Mouse (Mus musculus) adrenal gland, adult (tissue): ENCODE measurements around the gene Mtss1l.

Source experiments
- DNase-seq, 2 experiments: peaks; one replicate each; pipeline ENCODE4 v3.0.0; 2022 to 2023; ENCODE audit warnings: low spot score in 1 of 2; ENCODE audit not compliant: inconsistent age in 2 of 2

Gene Mtss1l

DNA sequence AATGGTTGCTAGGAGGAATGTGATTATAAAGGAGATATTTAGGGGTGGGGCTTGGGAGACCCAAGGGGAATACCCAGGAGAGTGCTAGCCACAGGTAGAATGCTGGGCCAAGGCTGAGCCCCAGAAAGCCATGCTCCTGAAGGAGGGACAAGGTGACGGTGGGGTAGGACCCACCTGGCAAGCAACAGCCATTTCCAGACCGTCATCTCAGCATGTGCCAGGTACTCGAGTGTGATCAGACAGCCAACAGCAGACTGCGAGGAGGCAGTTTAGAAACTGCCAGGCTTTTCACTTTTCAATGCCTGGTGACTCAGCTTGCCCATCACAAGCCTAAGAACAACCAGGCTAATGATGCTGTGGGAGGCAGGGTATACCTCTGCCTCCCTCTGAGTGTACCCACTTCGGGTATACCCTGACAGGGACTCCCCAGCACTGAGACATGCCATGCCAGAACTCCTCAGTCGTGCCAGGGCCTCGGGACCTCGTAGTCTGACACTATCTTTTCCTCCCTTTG lies 10.1 kb downstream of the Mtss1l start:
- no peak for DNase-seq

- no peak for DNase-seq
Observed at GRCm38 (mm10) chr8:110733036-110733435, 11.8 kb downstream of the Mtss1l start.

DNA sequence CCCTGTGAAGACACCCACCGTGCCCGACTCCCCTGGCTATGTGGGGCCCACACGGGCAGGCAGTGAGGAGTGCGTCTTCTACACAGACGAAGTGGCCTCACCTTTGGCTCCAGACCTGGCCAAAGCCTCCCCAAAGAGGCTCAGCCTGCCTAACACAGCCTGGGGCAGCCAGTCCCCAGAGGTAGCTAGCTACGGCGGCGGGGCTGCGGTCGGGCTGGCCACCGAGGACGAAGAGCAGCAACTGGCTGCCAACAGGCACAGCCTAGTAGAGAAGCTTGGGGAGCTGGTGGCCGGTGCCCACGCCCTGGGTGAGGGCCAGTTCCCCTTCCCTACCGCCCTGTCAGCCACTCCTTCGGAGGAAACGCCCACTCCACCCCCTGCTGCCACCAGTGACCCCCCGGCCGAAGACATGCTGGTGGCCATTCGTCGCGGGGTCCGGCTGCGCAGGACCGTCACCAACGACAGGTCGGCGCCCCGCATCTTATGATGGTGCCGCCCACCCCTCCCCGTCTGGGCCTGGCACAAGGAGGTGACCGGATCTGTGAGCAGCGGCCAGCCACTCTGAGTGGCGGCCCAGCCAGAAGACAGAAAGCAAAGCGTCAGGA lies 17.4 kb downstream of the Mtss1l start:
- DNase-seq: no peak

DNA sequence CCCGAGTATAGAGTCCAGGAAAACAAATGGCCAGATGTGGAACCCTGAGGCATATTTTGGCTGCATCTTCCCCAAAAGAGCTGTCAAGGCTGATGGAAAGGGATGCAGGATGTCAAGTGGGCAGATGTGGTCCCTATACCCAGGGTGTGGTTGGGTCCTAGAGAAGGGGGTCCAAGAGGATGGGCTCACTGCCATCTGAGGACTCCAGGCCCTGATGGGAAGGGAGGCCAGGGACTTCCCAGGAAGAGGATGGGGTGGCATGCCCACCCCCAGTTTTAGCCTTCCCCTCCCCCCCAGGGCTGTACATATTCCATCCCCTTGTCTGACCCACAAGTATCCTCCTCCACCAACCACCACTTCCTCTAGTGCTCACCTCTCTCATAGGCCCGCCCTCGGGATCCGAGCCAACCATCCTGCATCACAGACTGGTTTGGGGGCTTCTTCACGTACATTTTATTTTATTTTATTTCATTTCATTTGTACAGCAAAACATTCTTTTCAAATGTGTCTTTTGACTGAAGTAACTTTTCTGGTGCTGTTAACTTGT lies 19.4 kb downstream of the Mtss1l start:
- no peak for DNase-seq

DNA sequence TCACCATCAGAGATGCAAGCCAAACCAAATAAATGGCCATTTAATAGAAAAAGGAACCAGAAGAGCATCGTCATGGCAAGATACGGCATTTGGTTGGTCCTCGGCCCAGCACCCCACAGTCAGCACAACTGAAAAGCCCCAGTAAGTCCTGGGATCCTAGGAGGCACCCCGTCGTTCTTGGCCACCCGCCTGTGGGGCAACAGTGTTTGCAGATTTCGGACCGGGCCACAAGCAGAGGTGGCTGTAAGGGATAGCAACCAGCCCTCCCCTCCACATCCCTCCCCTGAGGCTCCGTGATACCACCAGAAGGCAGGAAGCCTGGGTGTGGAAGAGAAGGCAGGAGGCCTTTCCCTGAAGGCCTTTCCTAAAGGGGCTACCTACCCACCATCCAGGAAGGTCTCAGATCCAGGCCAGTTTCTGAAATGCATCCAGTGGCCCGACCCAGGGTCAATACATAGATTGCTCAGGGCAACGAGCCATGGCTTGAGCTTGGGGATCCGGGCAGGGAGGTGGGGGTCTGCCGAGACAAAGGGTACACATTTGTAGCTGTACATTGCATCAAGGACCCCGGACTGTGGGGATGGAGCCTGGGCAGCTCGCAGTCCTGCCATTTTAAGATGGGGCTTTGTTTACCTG lies 20.7 kb downstream of the Mtss1l start:
- DNase-seq: no peak

- DNase-seq: no peak
Observed at GRCm38 (mm10) chr8:110742452-110742818, 21.2 kb downstream of the Mtss1l start.

GRCm38 (mm10) chr8:110745162-110745561 lies 23.9 kb downstream of the Mtss1l start:
- DNase-seq: no peak

DNA sequence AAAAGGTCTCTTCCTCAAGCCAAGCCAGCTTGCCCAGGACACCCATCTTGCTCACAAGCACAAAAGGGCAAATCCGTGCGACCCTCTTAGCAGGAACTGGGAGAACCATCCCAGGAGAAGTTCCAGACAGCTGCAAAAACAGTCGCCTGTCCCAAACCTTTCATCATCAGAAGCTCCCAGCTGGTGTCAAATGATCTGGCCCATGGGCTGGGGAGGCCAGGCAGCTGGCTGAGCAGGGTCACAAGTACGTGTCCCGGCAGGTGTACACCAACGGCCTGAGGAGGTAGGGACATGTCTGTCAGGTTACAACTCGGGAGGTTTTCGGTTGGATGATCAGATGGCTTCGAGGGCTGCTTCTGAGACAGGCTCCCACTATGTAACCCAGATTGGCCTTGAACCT lies 25.4 kb downstream of the Mtss1l start:
- no peak for DNase-seq

DNA sequence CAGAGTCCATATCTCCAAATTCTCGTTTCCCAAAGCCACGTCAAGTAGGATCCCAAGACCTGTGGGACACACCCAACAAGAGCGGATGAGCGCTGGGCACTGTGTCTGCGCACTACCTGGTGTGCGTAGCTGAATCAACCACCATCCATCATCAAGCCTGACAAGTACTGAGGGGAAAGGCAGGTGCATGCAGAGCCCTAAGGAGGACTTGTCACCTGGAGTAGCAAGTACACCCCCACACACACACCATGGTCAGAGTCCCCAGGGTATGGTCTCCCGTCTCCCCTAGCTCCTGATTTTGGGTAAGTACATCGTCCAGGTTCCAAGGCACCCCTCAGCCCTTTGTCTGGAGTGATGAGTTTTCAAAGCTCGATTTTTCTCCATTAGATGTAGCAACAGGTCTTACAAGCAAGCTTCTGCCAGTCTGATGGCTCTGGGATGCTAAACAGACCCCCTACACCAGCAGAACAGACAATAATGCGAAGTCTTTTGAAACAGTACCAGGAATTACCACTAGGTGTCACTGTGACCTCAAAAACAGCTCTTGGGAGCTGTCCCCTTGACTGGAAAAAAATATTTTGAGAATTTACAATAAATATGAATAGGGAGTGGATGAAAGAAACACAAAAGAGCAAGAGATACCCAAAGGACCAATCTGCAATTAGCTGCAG lies 28.4 kb downstream of the Mtss1l start:
- DNase-seq: peak in 1 of 2 experiments; percentile 88

- DNase-seq: no peak
Observed at GRCm38 (mm10) chr8:110750269-110750668, 29.0 kb downstream of the Mtss1l start.

DNA sequence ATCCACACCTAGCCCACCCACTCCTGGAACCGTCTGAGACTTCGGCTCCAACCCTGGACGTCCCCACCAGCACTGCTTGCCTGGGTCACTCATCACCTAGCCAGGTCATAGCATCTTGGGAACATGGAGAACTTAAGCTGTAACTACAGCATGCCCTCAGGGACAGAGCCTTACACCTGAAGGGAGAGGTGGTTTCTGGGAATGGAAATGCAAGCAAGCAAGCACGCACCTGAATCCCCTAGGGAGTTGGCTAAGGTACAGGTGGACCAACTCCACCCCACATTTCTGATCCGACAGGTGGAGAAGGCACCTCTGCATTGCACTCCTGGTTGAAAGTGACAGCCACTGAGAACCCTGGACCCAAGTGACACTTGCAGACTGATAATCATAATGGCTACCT lies 30.2 kb downstream of the Mtss1l start:
- DNase-seq: no peak

GRCm38 (mm10) chr8:110754713-110755112 lies 33.4 kb downstream of the Mtss1l start:
- DNase-seq: no peak

GRCm38 (mm10) chr8:110755511-110756170 lies 34.4 kb downstream of the Mtss1l start:
- no peak for DNase-seq

GRCm38 (mm10) chr8:110756196-110756595 lies 34.9 kb downstream of the Mtss1l start:
- no peak for DNase-seq

GRCm38 (mm10) chr8:110760280-110760940 lies 39.1 kb downstream of the Mtss1l start:
- DNase-seq: peak in 1 of 2 experiments; percentile 47

- DNase-seq: peak; percentile 62 to 79
Observed at GRCm38 (mm10) chr8:110761185-110761584, 39.9 kb downstream of the Mtss1l start.

- peak in 1 of 2 experiments; percentile 58 for DNase-seq
Observed at GRCm38 (mm10) chr8:110761988-110762387, 40.7 kb downstream of the Mtss1l start.

GRCm38 (mm10) chr8:110764671-110765070 lies 43.4 kb downstream of the Mtss1l start:
- no peak for DNase-seq

DNA sequence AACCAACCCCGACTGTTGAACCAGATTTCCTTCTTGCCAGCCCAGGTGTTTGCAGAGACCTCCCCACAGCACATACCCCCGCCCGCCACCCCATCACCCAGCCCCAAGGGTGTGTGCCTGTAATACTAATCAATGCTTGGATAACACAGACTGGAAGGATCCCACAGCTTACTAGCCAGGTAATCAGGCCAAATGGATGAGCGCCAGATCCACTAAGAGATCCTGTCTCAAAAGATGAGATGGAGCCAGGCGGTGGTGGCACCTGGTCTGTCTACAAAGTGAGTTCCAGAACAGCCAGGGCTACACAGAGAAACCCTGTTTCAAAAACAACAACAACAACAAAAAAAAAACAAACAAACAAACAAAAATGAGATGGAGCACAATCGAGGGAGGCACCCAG lies 46.0 kb downstream of the Mtss1l start:
- no peak for DNase-seq

GRCm38 (mm10) chr8:110772452-110772851 lies 51.2 kb downstream of the Mtss1l start:
- DNase-seq: no peak

DNA sequence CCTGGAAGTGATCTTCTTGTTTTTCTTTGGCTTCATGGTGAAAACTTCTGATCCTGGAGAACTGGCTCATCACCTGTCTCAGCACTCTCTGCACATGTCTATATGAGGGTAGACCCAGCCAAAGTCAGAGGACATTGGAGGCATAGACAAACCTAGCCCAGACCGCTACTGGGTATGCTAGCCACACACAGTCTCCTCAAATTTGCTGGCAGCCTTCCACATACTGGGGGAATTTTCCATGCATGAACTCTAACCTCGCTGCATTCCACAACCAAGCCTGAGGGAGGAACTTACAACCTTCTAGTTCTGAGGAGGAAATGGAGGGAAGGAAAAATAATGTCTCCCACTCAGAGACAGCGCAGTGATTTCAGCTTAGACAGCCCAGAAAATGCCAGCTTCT lies 52.8 kb downstream of the Mtss1l start:
- DNase-seq: peak in 1 of 2 experiments; percentile 65
